Mouse (Mus musculus): ENCODE data around the gene Ttc9. TPM values are rescaled to one million over a fixed set of nuclear protein-coding genes. Genes with fewer than 3 reads are reported as not detected.

The Ttc9 gene
- polyA plus RNA-seq, 1 experiment from 2014 or later = not detected

DNA sequence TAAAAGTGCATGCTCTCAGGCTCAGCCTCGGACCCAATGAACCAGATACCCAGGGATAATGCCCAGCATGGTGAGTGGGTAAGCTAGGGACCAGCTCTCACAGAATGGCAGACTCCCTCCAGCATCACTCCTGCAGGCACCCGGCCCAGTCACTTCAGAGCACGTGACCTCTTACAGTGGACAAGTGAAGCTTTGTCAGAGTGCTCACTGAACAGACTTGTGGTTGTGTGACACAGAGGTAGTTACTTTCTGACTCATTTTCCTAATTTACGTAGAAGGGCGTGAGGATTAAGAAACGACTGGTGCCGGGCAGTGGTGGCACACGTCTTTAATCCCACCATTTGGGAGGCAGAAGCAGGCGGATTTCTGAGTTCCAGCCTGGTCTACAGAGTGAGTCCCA lies 37.4 kb downstream of the Ttc9 start:
- H3K4me3 ChIP-seq (ENCODE audit: low read depth, low read length) = no peak overlapping the region
- H3K27me3 ChIP-seq (ENCODE audit: insufficient read depth, low read length) = no peaks in the 10 kb centered on the region
- no peaks in the 10 kb centered on the region for H3K4me1 ChIP-seq (ENCODE audit: insufficient read depth)
- no peaks in the 10 kb centered on the region for H3K36me3 ChIP-seq (replicated peaks; ENCODE audit: insufficient read depth, low read length)
- H3K9me3 ChIP-seq (ENCODE audit: low read length) = no peaks in the 10 kb centered on the region
- no peak overlapping the region for H3K9ac ChIP-seq (replicated peaks)
- TF ChIP-seq CTCF (IDR thresholded peaks at IDR 0.05; ENCODE audit: low read depth) (no peak), EP300 (IDR thresholded peaks at IDR 0.05; ENCODE audit: low read depth) (no peak)
- no peak overlapping the region for H3K4me2 ChIP-seq (ENCODE audit: low read depth, low read length)
- 81% methylated on average over 9 of the region's 9 CpGs for WGBS (ENCODE audit: insufficient replicate concordance)
- H3K27ac ChIP-seq (ENCODE audit: low read depth) = no peak overlapping the region
- ATAC-seq (no peak), DNase-seq (no peak)

DNA sequence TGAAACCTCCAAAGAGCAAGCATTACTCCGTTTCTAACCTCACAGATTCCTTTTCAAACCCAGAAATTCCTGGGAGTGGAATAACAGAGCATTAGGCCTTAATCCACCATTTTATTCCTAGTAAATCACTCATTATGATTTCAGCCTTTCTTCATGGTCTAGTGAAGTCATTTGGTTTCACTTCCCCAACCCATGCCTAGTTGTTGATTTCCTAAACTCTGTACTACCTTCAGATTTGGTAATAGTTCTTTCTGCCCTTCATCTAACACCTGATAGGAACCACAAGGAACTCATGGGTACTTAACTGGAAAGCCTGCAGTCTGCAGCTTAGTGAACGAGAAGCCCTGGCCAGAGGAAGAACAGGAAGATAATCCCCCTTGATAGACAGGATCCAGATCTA lies 44.5 kb downstream of the Ttc9 start:
- no peak for DNase-seq
- TF ChIP-seq EP300 (IDR thresholded peaks at IDR 0.05; ENCODE audit: low read depth) (no peak), CTCF (IDR thresholded peaks at IDR 0.05; ENCODE audit: low read depth) (no peak)
- ATAC-seq = no peak
- Histone ChIP-seq H3K9ac (replicated peaks) (no peak overlapping the region), H3K27ac (ENCODE audit: low read depth) (no peak overlapping the region), H3K4me3 (ENCODE audit: low read depth, low read length) (no peak overlapping the region), H3K36me3 (replicated peaks; ENCODE audit: insufficient read depth, low read length) (no peaks in the 10 kb centered on the region), H3K4me2 (ENCODE audit: low read depth, low read length) (no peak overlapping the region), H3K27me3 (ENCODE audit: insufficient read depth, low read length) (no peaks in the 10 kb centered on the region), H3K4me1 (ENCODE audit: insufficient read depth) (no peaks in the 10 kb centered on the region), H3K9me3 (ENCODE audit: low read length) (no peaks in the 10 kb centered on the region)
- 44% methylated on average over 2 of the region's 2 CpGs for WGBS (ENCODE audit: insufficient replicate concordance)

DNA sequence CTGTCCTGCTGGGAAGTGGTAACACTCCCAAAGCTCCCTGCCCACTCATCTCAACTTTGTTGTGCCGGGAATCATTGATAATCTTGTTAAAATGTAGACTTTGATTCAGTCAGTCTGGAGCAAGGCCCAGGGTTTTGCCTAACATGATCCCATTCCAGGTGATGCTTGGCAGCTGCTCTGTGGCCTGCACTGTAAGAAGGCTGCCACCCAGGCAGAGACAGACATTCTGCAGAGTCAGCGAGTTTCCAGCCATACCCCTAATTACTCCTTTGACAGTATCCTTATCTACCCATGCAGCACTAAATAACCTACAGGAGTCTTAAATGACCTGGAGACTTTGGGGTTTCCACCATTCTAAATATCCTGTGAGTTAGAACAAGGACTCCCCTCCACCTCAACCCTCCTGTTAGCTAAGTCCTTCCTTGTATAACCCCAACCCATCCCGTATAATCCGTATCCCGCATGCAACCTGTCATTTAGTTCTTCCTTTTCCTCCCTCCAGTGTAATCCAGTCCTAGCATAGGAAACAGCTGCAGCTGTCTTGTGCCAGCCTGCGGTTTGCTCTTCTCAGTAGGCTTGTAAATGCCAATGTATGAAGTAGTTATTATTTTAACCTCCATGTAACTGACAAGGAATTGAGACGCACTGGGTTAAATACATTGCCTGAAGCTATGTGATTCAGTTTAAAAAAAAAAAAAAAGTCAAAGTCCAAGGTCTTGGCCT lies 48.9 kb downstream of the Ttc9 start:
- no peak overlapping the region for H3K4me2 ChIP-seq (ENCODE audit: low read depth, low read length)
- H3K27ac ChIP-seq (ENCODE audit: low read depth) = no peak overlapping the region
- WGBS (ENCODE audit: insufficient replicate concordance) = 63% methylated on average over 7 of the region's 7 CpGs
- DNase-seq (no peak), ATAC-seq (no peak)
- H3K36me3 ChIP-seq (replicated peaks; ENCODE audit: insufficient read depth, low read length) = no peaks in the 10 kb centered on the region
- H3K27me3 ChIP-seq (ENCODE audit: insufficient read depth, low read length) = no peaks in the 10 kb centered on the region
- no peaks in the 10 kb centered on the region for H3K9me3 ChIP-seq (ENCODE audit: low read length)
- no peak for TF ChIP-seq EP300 (IDR thresholded peaks at IDR 0.05; ENCODE audit: low read depth)
- no peak for TF ChIP-seq CTCF (IDR thresholded peaks at IDR 0.05; ENCODE audit: low read depth)
- no peaks in the 10 kb centered on the region for H3K4me1 ChIP-seq (ENCODE audit: insufficient read depth)
- no peak overlapping the region for H3K9ac ChIP-seq (replicated peaks)
- no peak overlapping the region for H3K4me3 ChIP-seq (ENCODE audit: low read depth, low read length)

DNA sequence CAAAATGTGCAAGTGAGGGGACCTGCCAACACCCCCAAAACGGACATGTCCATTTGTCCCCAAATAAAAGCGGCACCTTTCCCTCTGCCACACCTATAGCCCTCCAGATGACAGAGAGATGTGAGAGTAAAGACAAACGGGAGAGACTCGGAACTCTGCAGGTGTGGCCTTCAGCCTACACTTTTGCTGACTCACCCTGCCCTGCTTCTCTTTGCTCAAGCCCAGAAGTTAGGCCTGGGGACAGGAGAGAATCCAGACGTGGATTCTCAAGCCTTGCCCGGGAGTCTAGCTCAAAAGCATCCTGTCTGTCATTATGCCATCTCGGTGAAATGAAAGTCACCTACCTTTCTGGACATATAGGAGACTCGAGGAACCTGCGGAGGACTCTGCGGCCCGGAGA lies 52.3 kb downstream of the Ttc9 start:
- H3K4me3 ChIP-seq (ENCODE audit: low read depth, low read length) = no peak overlapping the region
- no peak for DNase-seq
- H3K9me3 ChIP-seq (ENCODE audit: low read length) = no peaks in the 10 kb centered on the region
- ATAC-seq = no peak
- WGBS (ENCODE audit: insufficient replicate concordance) = 60% methylated on average over 11 of the region's 11 CpGs
- H3K9ac ChIP-seq (replicated peaks) = no peak overlapping the region
- TF ChIP-seq CTCF (IDR thresholded peaks at IDR 0.05; ENCODE audit: low read depth) (no peak), EP300 (IDR thresholded peaks at IDR 0.05; ENCODE audit: low read depth) (no peak)
- no peak overlapping the region for H3K27ac ChIP-seq (ENCODE audit: low read depth)
- H3K27me3 ChIP-seq (ENCODE audit: insufficient read depth, low read length) = no peaks in the 10 kb centered on the region
- no peaks in the 10 kb centered on the region for H3K36me3 ChIP-seq (replicated peaks; ENCODE audit: insufficient read depth, low read length)
- no peak overlapping the region for H3K4me2 ChIP-seq (ENCODE audit: low read depth, low read length)
- H3K4me1 ChIP-seq (ENCODE audit: insufficient read depth) = no peaks in the 10 kb centered on the region

DNA sequence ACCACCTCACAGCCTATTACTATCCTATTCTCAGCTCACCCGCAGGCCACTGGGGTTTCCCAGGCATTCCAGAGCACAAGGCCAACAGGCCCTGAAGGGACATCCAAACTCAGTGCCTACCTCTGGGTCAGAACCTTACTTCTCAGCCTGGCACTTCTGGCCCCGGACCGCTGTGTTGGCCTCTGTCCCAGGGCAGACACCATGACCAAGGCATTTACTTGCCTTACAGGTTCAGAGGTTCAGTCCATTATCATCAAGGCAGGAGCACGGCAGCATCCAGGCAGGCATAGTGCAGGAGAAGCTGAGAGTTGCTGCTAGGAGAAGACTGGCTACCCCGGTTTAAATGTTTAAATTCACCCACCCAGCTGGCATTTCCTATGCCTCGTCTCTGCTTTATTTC lies 53.0 kb downstream of the Ttc9 start:
- Histone ChIP-seq H3K27ac (ENCODE audit: low read depth) (no peak overlapping the region), H3K27me3 (ENCODE audit: insufficient read depth, low read length) (no peaks in the 10 kb centered on the region), H3K9ac (replicated peaks) (no peak overlapping the region), H3K9me3 (ENCODE audit: low read length) (no peaks in the 10 kb centered on the region), H3K4me1 (ENCODE audit: insufficient read depth) (no peaks in the 10 kb centered on the region), H3K4me3 (ENCODE audit: low read depth, low read length) (no peak overlapping the region), H3K4me2 (ENCODE audit: low read depth, low read length) (no peak overlapping the region), H3K36me3 (replicated peaks; ENCODE audit: insufficient read depth, low read length) (no peaks in the 10 kb centered on the region)
- DNase-seq = no peak
- ATAC-seq = no peak
- WGBS (ENCODE audit: insufficient replicate concordance) = 79% methylated on average over 6 of the region's 6 CpGs
- TF ChIP-seq CTCF (IDR thresholded peaks at IDR 0.05; ENCODE audit: low read depth) = no peak

DNA sequence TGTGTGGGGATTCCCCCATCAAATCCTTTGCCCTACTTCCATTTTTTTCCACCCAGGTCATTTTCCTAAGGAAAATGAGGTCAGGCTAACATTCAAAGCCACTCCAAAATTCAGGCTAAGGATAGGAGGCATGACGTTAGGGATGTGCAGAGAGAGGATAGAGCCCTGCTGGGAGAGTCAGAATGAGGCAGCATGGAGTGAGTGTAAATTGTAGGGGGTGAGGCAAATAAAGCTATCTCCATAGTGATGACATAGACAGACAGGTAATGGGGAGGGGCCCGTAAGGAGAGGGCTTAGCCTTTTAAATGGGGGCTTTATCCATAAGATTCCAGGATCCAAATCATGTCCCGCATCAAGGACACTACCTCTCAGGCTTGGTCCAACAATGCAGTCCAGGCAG lies 54.9 kb downstream of the Ttc9 start:
- Histone ChIP-seq H3K27me3 (ENCODE audit: insufficient read depth, low read length) (no peaks in the 10 kb centered on the region), H3K27ac (ENCODE audit: low read depth) (no peak overlapping the region), H3K4me2 (ENCODE audit: low read depth, low read length) (no peak overlapping the region), H3K36me3 (replicated peaks; ENCODE audit: insufficient read depth, low read length) (no peaks in the 10 kb centered on the region), H3K9ac (replicated peaks) (no peak overlapping the region), H3K4me3 (ENCODE audit: low read depth, low read length) (no peak overlapping the region), H3K9me3 (ENCODE audit: low read length) (no peaks in the 10 kb centered on the region), H3K4me1 (ENCODE audit: insufficient read depth) (no peaks in the 10 kb centered on the region)
- ATAC-seq (no peak), DNase-seq (no peak)
- TF ChIP-seq EP300 (IDR thresholded peaks at IDR 0.05; ENCODE audit: low read depth) = no peak
- TF ChIP-seq CTCF (IDR thresholded peaks at IDR 0.05; ENCODE audit: low read depth) = no peak
- 51% methylated on average over 3 of the region's 3 CpGs for WGBS (ENCODE audit: insufficient replicate concordance)
